ENCODE assay signal across 24 mouse cellular contexts in the genomic region with DNA sequence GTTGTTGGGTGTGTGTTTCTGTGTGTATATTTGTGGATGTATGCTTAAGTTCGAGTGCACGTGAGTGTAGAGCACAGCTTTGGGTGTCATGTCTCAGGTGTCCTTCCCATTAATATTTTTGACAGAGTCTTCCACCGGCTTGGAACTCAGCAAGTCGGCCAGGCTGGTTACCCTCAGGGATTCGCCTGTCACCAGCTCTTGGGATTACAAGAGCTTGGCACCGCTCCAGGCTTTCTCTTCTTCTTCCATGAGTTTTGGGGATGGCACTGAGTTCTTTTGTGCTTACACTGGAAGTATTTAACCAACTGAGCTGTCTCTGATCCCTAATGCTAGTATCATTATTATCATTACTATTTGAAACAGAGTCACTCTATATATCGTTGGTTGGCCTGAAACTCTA. TPM values are rescaled to one million over a fixed set of nuclear protein-coding genes. Genes with fewer than 3 reads are reported as not detected.
"Had no signal": no experiment of that assay in that cellular context is flagged by ENCODE, and none has a peak within 500 bp of the region (broad histone marks: within the 10 kb centered on the region; RNA-seq: fewer than 3 reads in every experiment).

No protein-coding gene starts in this region.

- DNase-seq: liver, postnatal 0 days; lung, postnatal 14 days; lung, postnatal 36 days; right cerebral cortex, postnatal 14 days; thymus, adult 2 months; thymus, postnatal 25 days; thymus, postnatal 4 days had no signal

- H3K4me1 ChIP-seq: liver, embryonic 15.5 days; lung, embryonic 15.5 days; megakaryocyte, embryonic 14.5 days; neural tube, embryonic 12.5 days; stomach, embryonic 15.5 days had no signal

- H3K4me2 ChIP-seq: liver, embryonic 15.5 days; lung, embryonic 15.5 days; midbrain, embryonic 11.5 days; midbrain, embryonic 13.5 days; midbrain, embryonic 15.5 days; neural tube, embryonic 12.5 days; stomach, embryonic 15.5 days had no signal

- ATAC-seq: liver, postnatal 0 days; lung, postnatal 0 days; midbrain, embryonic 13.5 days; midbrain, embryonic 15.5 days had no signal

- H3K9me3 ChIP-seq: liver, embryonic 15.5 days; lung, embryonic 15.5 days; megakaryocyte, embryonic 14.5 days; midbrain, embryonic 13.5 days; midbrain, embryonic 15.5 days; neural tube, embryonic 12.5 days; stomach, embryonic 15.5 days had no signal

- H3K27ac ChIP-seq: liver, embryonic 15.5 days; lung, embryonic 15.5 days; macrophage; midbrain, embryonic 13.5 days; midbrain, embryonic 15.5 days; neural tube, embryonic 12.5 days; stomach, embryonic 15.5 days; stomach, postnatal 0 days had no signal

- H3K27me3 ChIP-seq: liver, embryonic 15.5 days; lung, embryonic 15.5 days; megakaryocyte, embryonic 14.5 days; midbrain, embryonic 13.5 days; midbrain, embryonic 15.5 days; neural tube, embryonic 12.5 days; stomach, embryonic 15.5 days had no signal

- H3K4me3 ChIP-seq: liver, embryonic 15.5 days; lung, embryonic 15.5 days; megakaryocyte, embryonic 14.5 days; midbrain, embryonic 13.5 days; midbrain, embryonic 15.5 days; neural tube, embryonic 12.5 days; stomach, embryonic 15.5 days had no signal

- H3K36me3 ChIP-seq: liver, embryonic 15.5 days; lung, embryonic 15.5 days; midbrain, embryonic 13.5 days; midbrain, embryonic 15.5 days; neural tube, embryonic 12.5 days; stomach, embryonic 15.5 days had no signal

- H3K9ac ChIP-seq: liver, embryonic 15.5 days; liver, postnatal 0 days; lung, embryonic 15.5 days; midbrain, embryonic 13.5 days; midbrain, embryonic 15.5 days; neural tube, embryonic 12.5 days; stomach, embryonic 15.5 days had no signal

RNA-seq across cellular contexts. Expression of a gene that starts 15.7 kb away (rescaled TPM):
- total RNA-seq: megakaryocyte progenitor cell, adult 5-6 weeks; midbrain, postnatal 0 days; monocyte, adult 5-6 weeks; neutrophil, adult 5-6 weeks had no signal
- polyA plus RNA-seq: liver, embryonic 15.5 days; liver, postnatal 0 days; lung, embryonic 15.5 days; lung, postnatal 0 days; macrophage; midbrain, embryonic 11.5 days; midbrain, embryonic 15.5 days; spleen, adult 2 months; stomach, embryonic 15.5 days; testis, adult 2 months; thymus, adult 2 months had no signal
